Mouse (Mus musculus) skeletal muscle tissue, postnatal 0 days (tissue): ENCODE results near the gene Lmf2. TPM values are rescaled to one million over a fixed set of nuclear protein-coding genes. Genes with fewer than 3 reads are reported as not detected.

Experiments
- microRNA-seq, 2 experiments: library from miRNA; unstranded; fragments of <30 nt; microRNA quantifications; one replicate each; pipeline ENCODE4; 2016
- polyA plus RNA-seq: library from polyadenylated mRNA; unstranded; fragments of >200 nt; fragmentation: Nextera tagmentation; extraction: Ambion mirVana; gene quantifications from 2 replicates; pipeline ENCODE4 v1.2.1, GENCODE M21; 2015

The Lmf2 gene
- polyA plus RNA-seq: 27.3 and 34.7 TPM in 2 replicates

DNA sequence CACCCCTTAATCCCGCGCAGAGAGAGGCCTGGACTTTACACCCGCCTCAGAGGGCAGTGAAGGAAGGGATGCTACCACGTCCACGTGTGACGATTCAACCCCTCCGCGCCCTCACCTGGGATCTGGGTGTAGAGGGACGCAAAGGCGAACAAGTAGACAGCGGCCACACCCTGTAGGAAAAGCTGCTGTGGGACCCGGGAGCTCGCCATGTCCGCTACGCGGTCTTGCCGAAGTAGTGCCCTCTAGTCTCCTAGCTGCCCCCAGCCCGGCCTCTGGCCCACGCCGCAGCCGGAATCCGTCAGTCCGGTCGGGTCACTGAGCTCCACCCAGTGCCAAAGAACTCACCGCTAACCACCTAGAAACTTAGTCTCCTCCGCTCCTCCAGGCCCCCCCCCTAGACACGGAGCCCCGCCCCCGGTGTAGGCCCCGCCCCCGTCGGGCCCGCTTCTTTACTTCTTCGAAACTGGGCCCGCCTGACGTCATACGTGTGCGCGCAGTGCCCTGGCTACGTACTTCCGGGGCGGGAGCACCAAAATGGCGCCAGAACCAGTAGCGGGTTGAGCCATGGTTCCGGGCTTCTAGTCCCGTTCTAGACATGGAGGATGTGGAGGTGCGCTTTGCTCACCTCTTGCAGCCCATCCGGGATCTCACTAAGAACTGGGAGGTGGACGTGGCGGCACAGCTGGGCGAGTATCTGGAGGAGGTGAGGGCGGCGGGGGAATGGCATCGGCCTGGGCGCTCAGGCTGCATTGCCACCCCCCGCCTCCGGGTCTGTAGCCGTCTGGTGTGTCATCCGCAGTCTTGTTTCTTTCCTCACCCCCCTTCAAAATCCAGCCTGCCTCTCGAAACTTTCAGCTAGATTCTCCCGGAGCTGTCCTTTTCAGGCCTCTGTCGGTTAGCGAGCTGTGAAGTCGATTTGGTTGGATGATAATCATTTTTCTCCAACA, at the start of gene Lmf2, which contains the start of gene Ncaph2:
Lmf2 (minus strand) TSS at position 419 of the 947 bp plus-strand sequence.
Ncaph2 (plus strand) TSS at position 479 of the 947 bp plus-strand sequence.

DNA sequence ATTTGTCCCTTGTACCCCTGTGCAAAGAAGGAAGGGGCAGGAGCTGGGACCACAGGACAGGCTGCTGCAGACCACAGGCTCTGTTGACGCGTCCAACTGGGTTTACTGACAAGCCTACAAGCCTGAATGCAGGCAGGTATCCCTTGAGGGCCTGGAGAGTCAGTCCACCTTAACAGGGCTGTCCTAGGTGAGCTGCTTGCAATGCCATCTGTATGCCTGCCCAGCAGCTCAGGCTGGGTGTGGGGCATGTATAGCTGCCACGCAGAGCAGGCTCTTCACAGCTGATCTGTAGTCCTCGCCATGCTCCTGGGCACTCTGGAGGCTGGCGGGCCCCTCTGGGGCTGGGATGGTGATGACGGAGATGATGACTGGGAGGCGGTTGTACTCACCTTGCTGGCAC, 29.2 kb upstream of the Lmf2 start, which contains the start of gene Klhdc7b:
Klhdc7b (plus strand) TSS at position 301 of the 400 bp plus-strand sequence.

DNA sequence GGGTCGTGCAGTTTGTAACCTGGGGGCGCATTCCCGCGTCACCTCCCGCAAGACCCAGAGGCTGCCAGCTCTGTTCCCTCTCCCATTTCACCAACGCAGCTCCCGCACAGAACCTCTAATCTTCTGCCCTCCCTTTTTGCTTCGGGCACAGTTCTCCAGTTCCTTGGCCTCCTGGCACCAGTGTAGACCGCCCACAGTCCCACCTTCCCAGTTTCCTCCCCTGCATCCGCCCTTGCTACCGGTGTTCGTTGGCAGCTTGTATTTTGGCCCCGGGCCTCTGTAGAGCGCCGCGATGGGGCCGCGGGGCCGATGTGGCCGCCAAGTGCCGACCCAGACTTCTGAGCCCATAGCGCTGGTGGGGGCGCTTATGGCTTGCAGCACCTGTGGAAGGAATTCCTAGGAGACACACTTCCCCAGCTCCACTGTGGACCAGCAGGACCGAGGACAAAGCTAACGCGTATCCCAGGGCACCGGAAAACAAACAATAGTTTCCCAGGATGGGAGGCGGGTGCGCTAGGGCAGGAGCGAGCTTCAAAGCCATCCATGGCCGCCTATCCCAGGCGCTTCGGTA, 23.5 kb upstream of the Lmf2 start, which contains the start of gene Odf3b:
Odf3b (minus strand) TSS at position 452 of the 571 bp plus-strand sequence.

DNA sequence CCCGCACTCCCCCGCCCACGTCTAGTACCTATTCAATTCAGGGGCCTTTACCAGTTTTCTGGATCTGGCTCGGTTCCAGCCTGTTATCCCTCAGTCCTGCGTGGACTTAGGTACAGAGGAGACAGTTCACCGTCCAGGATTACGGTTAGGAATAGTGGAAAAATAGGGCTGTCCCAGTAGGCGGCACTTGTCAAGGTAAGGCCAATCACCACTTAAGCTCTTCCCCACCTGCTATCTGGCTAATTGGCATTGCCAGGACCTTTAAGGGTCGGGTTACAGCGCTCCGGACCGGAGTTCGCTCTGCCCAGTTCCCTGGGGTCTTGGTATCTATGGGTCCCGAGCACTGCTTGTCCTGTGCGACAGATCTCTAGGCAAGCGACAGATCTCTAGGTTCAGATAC, 21.5 kb upstream of the Lmf2 start, which contains the start of gene Tymp:
Tymp (minus strand) TSS at position 83 of the 400 bp plus-strand sequence.

DNA sequence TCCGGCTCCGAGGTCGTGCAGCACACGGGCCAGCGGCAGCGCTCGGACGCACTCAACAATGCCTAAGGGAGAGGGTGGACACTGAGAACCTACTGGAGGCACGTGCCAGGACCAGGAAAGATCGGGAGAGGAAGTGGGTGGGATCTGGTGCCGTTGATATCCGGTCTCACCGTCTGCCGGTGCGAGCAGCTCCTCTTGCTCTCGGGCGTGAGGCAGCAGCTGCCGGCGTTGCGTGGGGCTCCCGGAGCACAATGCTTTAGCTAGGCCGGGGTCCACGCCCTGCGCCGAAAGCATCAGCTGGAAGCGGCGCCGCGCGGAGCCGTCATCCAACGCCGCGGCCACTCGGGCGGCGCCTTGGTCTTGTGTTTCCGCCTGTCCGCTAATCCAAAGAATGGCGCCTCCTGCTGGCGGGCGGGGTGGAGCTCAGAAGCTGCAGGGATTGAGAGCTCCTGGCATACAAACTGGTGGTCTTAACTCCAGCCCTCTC, 18.3 kb upstream of the Lmf2 start, which contains the start of gene Sco2:
Sco2 (minus strand) TSS at position 85 of the 487 bp plus-strand sequence.

DNA sequence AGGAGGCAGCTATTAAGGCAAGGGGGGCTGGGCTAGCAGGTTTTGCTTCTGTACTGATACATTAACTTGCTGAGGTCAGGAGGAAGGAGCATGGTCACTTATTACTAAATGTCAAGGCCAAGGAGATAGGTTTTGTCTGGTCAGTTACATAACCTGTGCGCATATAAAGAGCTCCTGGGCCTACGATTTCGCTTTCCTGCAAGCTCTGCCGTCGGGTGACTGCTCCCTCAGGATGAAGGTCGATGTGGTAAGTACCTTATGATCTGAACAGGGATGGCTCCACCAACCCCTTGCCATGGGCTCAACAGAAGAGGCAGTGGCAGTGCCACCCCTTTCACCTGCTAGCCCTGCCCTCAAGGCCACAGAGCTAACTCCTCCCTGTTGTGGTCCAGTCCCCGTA, 21.2 kb downstream of the Lmf2 start, which contains the start of gene Miox:
Miox (plus strand) TSS at position 128 of the 400 bp plus-strand sequence.

DNA sequence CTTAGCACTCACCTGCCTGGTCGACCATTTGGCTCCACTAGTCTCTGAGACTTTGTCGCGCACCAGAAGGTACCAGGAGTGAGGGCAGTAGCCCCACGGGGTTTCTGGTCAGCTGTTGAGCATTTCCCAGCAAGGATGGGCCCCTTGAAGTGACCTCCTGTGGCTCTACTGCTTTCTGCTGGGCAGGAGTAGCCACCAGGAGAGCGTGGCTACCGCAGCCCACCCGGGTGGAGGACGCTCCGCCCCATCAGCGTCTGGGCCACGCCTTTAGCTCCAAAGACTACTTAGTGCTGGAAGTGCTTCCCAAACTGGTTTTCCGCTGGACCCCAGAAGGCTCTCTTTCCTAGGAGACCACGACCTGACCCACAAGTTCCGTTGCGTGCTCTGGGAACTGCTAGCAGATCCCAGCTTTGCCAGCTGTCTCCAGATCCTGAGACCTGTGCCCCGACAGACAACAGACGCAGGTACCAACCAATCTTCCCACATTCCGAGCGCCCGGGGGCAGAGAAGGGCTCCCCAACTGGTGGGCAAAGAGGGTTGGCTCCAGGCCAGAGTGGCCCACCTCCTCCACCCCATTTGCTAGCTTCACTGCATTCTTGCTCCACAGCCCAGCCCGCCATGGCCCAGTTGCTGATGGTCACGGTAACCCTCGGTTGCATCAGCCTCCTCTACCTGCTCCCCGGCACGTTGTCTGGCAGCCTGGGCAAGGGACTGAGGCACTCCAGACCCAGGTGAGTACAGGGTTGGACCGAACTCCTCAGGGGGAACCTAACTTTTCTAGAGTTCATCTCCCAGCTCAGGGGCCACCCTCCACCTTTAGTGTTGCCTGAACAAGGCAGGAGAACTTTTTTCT, 32.6 kb downstream of the Lmf2 start, which contains the start of gene Adm2:
Adm2 (plus strand) TSS at position 51 of the 853 bp plus-strand sequence.

DNA sequence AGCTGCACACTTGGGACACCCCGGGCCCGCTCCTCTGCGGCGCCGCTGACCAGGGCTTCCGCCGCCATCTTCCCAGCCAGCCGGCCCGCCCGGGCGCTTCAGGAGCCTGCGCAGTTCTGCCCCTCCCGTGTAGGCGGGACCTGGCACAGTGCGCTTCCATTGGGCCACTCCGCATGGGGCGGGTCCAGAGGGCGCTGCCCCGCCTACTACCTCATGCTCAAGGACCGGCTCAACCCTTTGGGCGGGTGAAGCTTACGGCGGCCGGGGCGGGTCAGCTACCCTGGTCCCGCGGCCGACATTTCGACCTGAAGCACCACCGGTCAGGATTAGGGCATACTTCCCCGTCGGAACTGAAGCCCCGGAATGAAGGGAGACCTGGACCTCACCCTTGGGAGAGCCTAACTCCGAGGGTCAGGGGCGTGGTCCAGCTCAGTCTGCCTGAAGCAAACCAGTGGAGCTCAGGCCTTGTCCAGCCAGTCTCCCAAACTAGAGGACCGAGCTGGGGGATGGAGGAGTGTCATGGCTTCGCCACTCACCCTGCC, 40.2 kb downstream of the Lmf2 start, which contains the start of gene Sbf1:
Sbf1 (minus strand) TSS at position 122 of the 542 bp plus-strand sequence.

Small RNA genes within 50 kb of the gene (microRNA-seq; reads per million reads assigned to microRNA genes)
- gene Mir6959: 0 to 0.81 reads per million in 2 experiments

Other genes with a start within 250 kb of the Lmf2 start
- 5.1 and 6.6 TPM in 2 replicates for gene Tubgcp6, start 232.5 kb downstream of the Lmf2 start, polyA plus RNA-seq
- 8.8 and 10.3 TPM in 2 replicates for gene Hdac10, start 227.0 kb downstream of the Lmf2 start, polyA plus RNA-seq
- gene Mapk12, start 215.0 kb downstream of the Lmf2 start, polyA plus RNA-seq: 44.6 and 44.9 TPM in 2 replicates
- 1.2 and 1.5 TPM in 2 replicates for gene Mapk11, start 206.0 kb downstream of the Lmf2 start, polyA plus RNA-seq
- gene Plxnb2, start 174.9 kb downstream of the Lmf2 start, polyA plus RNA-seq: 42.0 and 42.7 TPM in 2 replicates
- 14.0 and 17.0 TPM in 2 replicates for gene Dennd6b, start 159.2 kb downstream of the Lmf2 start, polyA plus RNA-seq
- gene Ppp6r2, start 144.1 kb downstream of the Lmf2 start, polyA plus RNA-seq: 27.4 and 27.8 TPM in 2 replicates
- 23.1 and 26.3 TPM in 2 replicates for gene Sbf1, start 40.3 kb downstream of the Lmf2 start, polyA plus RNA-seq
- gene Adm2, start 32.9 kb downstream of the Lmf2 start, polyA plus RNA-seq: not detected in 2 replicates
- not detected in 2 replicates for gene Miox, start 21.3 kb downstream of the Lmf2 start, polyA plus RNA-seq
- 58.0 and 70.8 TPM in 2 replicates for gene Ncaph2, start 60 bp upstream of the Lmf2 start, polyA plus RNA-seq
- gene Sco2, start 18.2 kb upstream of the Lmf2 start, polyA plus RNA-seq: 6.5 and 7.5 TPM in 2 replicates
- 0.96 and 1.4 TPM in 2 replicates for gene Tymp, start 21.4 kb upstream of the Lmf2 start, polyA plus RNA-seq
- gene Odf3b, start 23.6 kb upstream of the Lmf2 start, polyA plus RNA-seq: 0.61 and 1.2 TPM in 2 replicates
- not detected in 2 replicates for gene Klhdc7b, start 29.3 kb upstream of the Lmf2 start, polyA plus RNA-seq
- not detected in 2 replicates for gene Syce3, start 54.8 kb upstream of the Lmf2 start, polyA plus RNA-seq
- 150 and 169 TPM in 2 replicates for gene Cpt1b, start 70.2 kb upstream of the Lmf2 start, polyA plus RNA-seq
- 1.7 and 2.0 TPM in 2 replicates for gene C730034F03Rik, start 73.9 kb upstream of the Lmf2 start, polyA plus RNA-seq
- gene Gm44502, start 74.0 kb upstream of the Lmf2 start, polyA plus RNA-seq: 0.17 and 0.41 TPM in 2 replicates
- 71.2 and 83.3 TPM in 2 replicates for gene Chkb, start 74.2 kb upstream of the Lmf2 start, polyA plus RNA-seq
- 0.14 and 0.15 TPM in 2 replicates for gene Mapk8ip2, start 98.3 kb upstream of the Lmf2 start, polyA plus RNA-seq
- 12.0 and 13.8 TPM in 2 replicates for gene Arsa, start 121.8 kb upstream of the Lmf2 start, polyA plus RNA-seq
- gene Shank3, start 144.0 kb upstream of the Lmf2 start, polyA plus RNA-seq: 0.40 and 0.82 TPM in 2 replicates
- gene Acr, start 212.7 kb upstream of the Lmf2 start, polyA plus RNA-seq: 0.14 TPM in 1 of 2 replicates, not detected in the other
- 10.2 and 10.9 TPM in 2 replicates for gene Rabl2, start 236.3 kb upstream of the Lmf2 start, polyA plus RNA-seq